Mouse (Mus musculus): ENCODE measurements at regions not wholly inside any gene's neighbourhood (a gene's known extent, or its start where the extent isn't known, plus 50 kb on each side); places are given as distances from the start of the nearest gene placed in this dataset.

DNA sequence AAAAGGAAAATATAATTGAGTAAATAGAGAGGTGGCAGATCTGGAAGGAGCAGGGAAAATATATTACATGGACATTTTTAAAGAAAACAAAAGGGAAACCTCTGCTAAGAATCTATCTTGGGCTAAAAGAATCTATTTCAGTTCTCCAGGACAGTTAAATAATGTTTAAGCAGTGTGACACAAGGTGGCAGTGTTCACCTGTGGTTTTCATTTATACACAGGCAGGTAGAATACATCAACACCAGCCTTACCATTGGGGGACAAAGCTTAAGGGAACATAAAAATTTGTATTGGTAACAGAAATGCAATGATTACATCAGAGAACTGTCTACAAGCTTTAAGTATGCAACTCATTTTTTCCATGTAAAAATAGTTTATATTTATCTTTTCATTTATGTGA is 78.2 kb upstream of the Cldn34d start:
- H3K4me3 ChIP-seq: no peak overlapping the region
- H3K9ac ChIP-seq: no peak overlapping the region
- H3K27ac ChIP-seq: no peak overlapping the region
- no peaks in the 10 kb centered on the region for H3K27me3 ChIP-seq
- H3K4me2 ChIP-seq: no peak overlapping the region
- no peaks in the 10 kb centered on the region for H3K36me3 ChIP-seq (ENCODE audit: poor library complexity, severe bottlenecking)
- H3K9me3 ChIP-seq (replicated peaks): no peaks in the 10 kb centered on the region
- 0 out of 2 replicates have a peak, but pooled peaks have one; percentile 13 for ATAC-seq
- H3K4me1 ChIP-seq: no peaks in the 10 kb centered on the region
